Mouse (Mus musculus) embryonic facial prominence, embryonic 14.5 days (tissue): ENCODE data around the gene Gm20741. TPM values are rescaled to one million over a fixed set of nuclear protein-coding genes. Genes with fewer than 3 reads are reported as not detected.

Experiments used
- ATAC-seq: fragments of 200-750 bp; cut with Nextera tagmentation; 2 replicates; pipeline ENCODE4 v1.8.0; 2017; ENCODE audit warnings: low read depth, moderate number of reproducible peaks, moderate TSS enrichment
- DNase-seq: peaks from one replicate; pipeline ENCODE4 v3.0.0-alpha.2; 2015; ENCODE audit warnings: low spot score
- H3K27ac ChIP-seq: fragments of 300-500 bp; sonication (generic); replicated peaks from 2 replicates; pipeline ENCODE4 v1.5.1; 2014; ENCODE audit warnings: low read depth, mild to moderate bottlenecking, low read length, moderate library complexity
- H3K27me3 ChIP-seq: fragments of 300-500 bp; sonication (generic); replicated peaks from 2 replicates; pipeline ENCODE4 v1.6.1; 2014; ENCODE audit warnings: low read length; ENCODE audit not compliant: control insufficient read depth, insufficient read depth
- H3K36me3 ChIP-seq: fragments of 300-500 bp; sonication (generic); 2 replicates; pipeline ENCODE4 v1.6.1; 2014; ENCODE audit warnings: low read length, mixed read lengths; ENCODE audit not compliant: control insufficient read depth, insufficient read depth
- H3K4me1 ChIP-seq: fragments of 300-500 bp; sonication (generic); 2 replicates; pipeline ENCODE4 v1.6.1; 2014; ENCODE audit warnings: antibody characterized with exemption, low read length; ENCODE audit not compliant: control insufficient read depth, insufficient read depth
- H3K4me2 ChIP-seq: fragments of 300-500 bp; sonication (generic); 2 replicates; pipeline ENCODE4 v1.6.1; 2014; ENCODE audit warnings: low read depth, mild to moderate bottlenecking, low read length, moderate library complexity, mixed read lengths
- H3K4me3 ChIP-seq: fragments of 300-500 bp; sonication (generic); 2 replicates; pipeline ENCODE4 v1.5.1; 2014; ENCODE audit warnings: low read depth, mild to moderate bottlenecking, low read length
- H3K9ac ChIP-seq: fragments of 300-500 bp; sonication (generic); 2 replicates; pipeline ENCODE4 v1.6.1; 2014; ENCODE audit warnings: low read depth, mild to moderate bottlenecking, low read length, moderate library complexity, mixed read lengths
- H3K9me3 ChIP-seq: fragments of 300-500 bp; sonication (generic); 2 replicates; pipeline ENCODE4 v1.6.1; 2016; ENCODE audit warnings: low read length; ENCODE audit not compliant: control insufficient read depth
- WGBS: fragments of 180-500 bp; shearing (Covaris S2); extraction: QIAGEN DNeasy Blood & Tissue Kit; methylation state at CpG from one replicate; pipeline ENCODE4 v1.1.7; 2014; 5-methylcytosine and 5-hydroxymethylcytosine counted together
- polyA plus RNA-seq: library from polyadenylated mRNA; unstranded; fragments of >200 nt; fragmentation: Nextera tagmentation; extraction: Ambion mirVana; gene quantifications from 2 replicates; pipeline ENCODE4 v1.2.1, GENCODE M21; 2014

Gene Gm20741
- polyA plus RNA-seq, 1 experiment from 2014 or later, result not detected

DNA sequence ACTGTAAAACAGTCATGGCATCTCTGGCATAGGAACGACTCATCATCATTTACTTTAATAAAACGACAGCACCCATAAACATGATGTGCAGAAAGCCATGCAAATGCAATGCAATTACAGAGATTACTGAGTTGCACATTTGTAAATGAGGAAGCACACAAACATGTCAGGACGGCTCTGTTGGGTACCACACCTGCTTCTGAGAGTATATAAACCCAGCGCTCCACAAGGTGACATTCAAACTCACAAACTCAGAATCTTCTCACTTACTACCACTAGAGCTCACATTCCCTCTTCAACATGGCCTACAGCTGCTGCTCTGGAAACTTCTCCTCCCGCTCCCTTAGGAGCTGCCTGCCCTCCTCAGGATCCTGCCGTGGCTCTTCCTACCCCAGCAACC is 34.4 kb downstream of the Gm20741 start, which contains the start of gene Gm5965:
Gene Gm5965 (plus strand): TSS at position 301 of the 400 bp plus-strand sequence.
- Histone ChIP-seq H3K4me2 (no peak within 1 kb of the TSS), H3K27me3 (no peaks in the 10 kb centered on the region), H3K27ac (no peak within 1 kb of the TSS), H3K4me3 (no peak within 1 kb of the TSS), H3K9me3 (no peaks in the 10 kb centered on the region), H3K36me3 (no peaks in the 10 kb centered on the region), H3K4me1 (no peaks in the 10 kb centered on the region), H3K9ac (no peak within 1 kb of the TSS)
- ATAC-seq, result no peak
- WGBS, result 83% methylated on average over 5 of the region's 6 CpGs
- DNase-seq, result no peak

DNA sequence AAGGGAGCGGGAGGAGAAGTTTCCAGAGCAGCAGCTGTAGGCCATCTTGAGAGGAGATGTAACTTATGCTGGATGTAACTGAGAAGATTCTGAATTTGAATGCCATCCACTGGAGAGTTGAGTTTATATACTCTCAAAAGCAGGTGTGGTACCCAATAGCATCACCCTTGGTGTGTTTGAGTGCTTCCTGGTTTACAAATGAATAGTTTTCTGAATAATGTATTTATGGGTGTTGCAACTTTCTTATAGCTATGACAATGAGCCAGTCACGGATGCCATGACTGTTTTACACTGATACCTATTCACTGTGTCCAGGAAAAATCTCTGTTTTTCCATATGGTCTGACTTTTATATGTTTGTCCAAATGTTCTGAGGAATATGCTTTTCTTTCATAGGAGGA is 37.9 kb downstream of the Gm20741 start, which contains the start of gene 2310057N15Rik:
Gene 2310057N15Rik (minus strand): TSS at position 101 of the 400 bp plus-strand sequence.
- no peaks in the 10 kb centered on the region for H3K27me3 ChIP-seq
- H3K4me3 ChIP-seq, result no peak within 1 kb of the TSS
- H3K9ac ChIP-seq, result no peak within 1 kb of the TSS
- 80% methylated on average over 2 of the region's 2 CpGs for WGBS
- H3K4me2 ChIP-seq, result no peak within 1 kb of the TSS
- DNase-seq, result no peak
- no peak within 1 kb of the TSS for H3K27ac ChIP-seq
- ATAC-seq, result no peak
- H3K9me3 ChIP-seq, result no peaks in the 10 kb centered on the region
- H3K36me3 ChIP-seq, result no peaks in the 10 kb centered on the region
- no peaks in the 10 kb centered on the region for H3K4me1 ChIP-seq

Other genes starting within 250 kb of the Gm20741 start
- gene Cldn8, start 249.0 kb downstream of the Gm20741 start, polyA plus RNA-seq, result 7.8 TPM in 2 replicates
- gene Krtap24-1, start 199.9 kb downstream of the Gm20741 start, polyA plus RNA-seq, result 0.11 TPM in 1 of 2 replicates, not detected in the other
- gene 2310079G19Rik, start 184.6 kb downstream of the Gm20741 start, polyA plus RNA-seq, result not detected in 2 replicates
- 0.42 TPM in 1 of 2 replicates, not detected in the other for gene Krtap26-1, start 164.4 kb downstream of the Gm20741 start, polyA plus RNA-seq
- not detected in 2 replicates for gene Krtap27-1, start 140.5 kb downstream of the Gm20741 start, polyA plus RNA-seq
- not detected in 2 replicates for gene 2310061N02Rik, start 104.3 kb downstream of the Gm20741 start, polyA plus RNA-seq
- not detected in 2 replicates for gene Krtap13-1, start 83.4 kb downstream of the Gm20741 start, polyA plus RNA-seq
- 0.51 TPM in 1 of 2 replicates, not detected in the other for gene Krtap13, start 60.6 kb downstream of the Gm20741 start, polyA plus RNA-seq
- 1.8 TPM in 1 of 2 replicates, not detected in the other for gene 2310034C09Rik, start 53.4 kb downstream of the Gm20741 start, polyA plus RNA-seq
- not detected in 2 replicates for gene 2310057N15Rik, start 38.0 kb downstream of the Gm20741 start, polyA plus RNA-seq
- not detected in 2 replicates for gene Gm5965, start 34.3 kb downstream of the Gm20741 start, polyA plus RNA-seq
- not detected in 2 replicates for gene Krtap15, start 8.0 kb upstream of the Gm20741 start, polyA plus RNA-seq
- not detected in 2 replicates for gene Krtap14, start 13.9 kb upstream of the Gm20741 start, polyA plus RNA-seq
- gene Krtap19-1, start 57.2 kb upstream of the Gm20741 start, polyA plus RNA-seq, result not detected in 2 replicates
- not detected in 2 replicates for gene Krtap19-2, start 62.0 kb upstream of the Gm20741 start, polyA plus RNA-seq
- not detected in 2 replicates for gene Krtap19-3, start 65.8 kb upstream of the Gm20741 start, polyA plus RNA-seq
- gene Krtap19-4, start 72.9 kb upstream of the Gm20741 start, polyA plus RNA-seq, result not detected in 2 replicates
- not detected in 2 replicates for gene Krtap19-5, start 84.2 kb upstream of the Gm20741 start, polyA plus RNA-seq
- gene Krtap19-9b, start 120.0 kb upstream of the Gm20741 start, polyA plus RNA-seq, result not detected in 2 replicates
- not detected in 2 replicates for gene Krtap16-3, start 150.7 kb upstream of the Gm20741 start, polyA plus RNA-seq
- not detected in 2 replicates for gene Krtap22-2, start 198.5 kb upstream of the Gm20741 start, polyA plus RNA-seq
- gene Gm10229, start 203.1 kb upstream of the Gm20741 start, polyA plus RNA-seq, result 0.33 TPM in 1 of 2 replicates, not detected in the other
- not detected in 2 replicates for gene Krtap6-1, start 219.5 kb upstream of the Gm20741 start, polyA plus RNA-seq
- not detected in 2 replicates for gene Gm10228, start 229.3 kb upstream of the Gm20741 start, polyA plus RNA-seq
- not detected in 2 replicates for gene Krtap6-5, start 235.7 kb upstream of the Gm20741 start, polyA plus RNA-seq